Mouse (Mus musculus) MEL (cell line): ENCODE results near the gene Gm17657. TPM values are rescaled to one million over a fixed set of nuclear protein-coding genes. Genes with fewer than 3 reads are reported as not detected.

Experiments
- DNase-seq: peaks from one replicate; pipeline ENCODE4 v3.0.0; 2011; ENCODE audit warnings: low read depth, low spot score
- H3K27ac ChIP-seq: 2 replicates; pipeline ENCODE4 v1.5.1; 2012; ENCODE audit warnings: low read depth, mild to moderate bottlenecking, control low read depth, low read length, moderate library complexity; ENCODE audit not compliant: control insufficient read depth
- H3K27me3 ChIP-seq, 2 experiments: fragments of 150-350 bp in 1 of 2; sonication (generic) in 1 of 2; 2 replicates each; pipeline ENCODE4 v1.6.1; 2012; ENCODE audit warnings: low read length in 2 of 2, mild to moderate bottlenecking in 2 of 2, improper control_type of control experiment in 1 of 2, moderate library complexity in 1 of 2; ENCODE audit not compliant: insufficient read depth in 2 of 2, control insufficient read depth in 1 of 2
- H3K36me3 ChIP-seq, 2 experiments: 2 replicates each; pipeline ENCODE4 v1.6.1; 2012 to 2014; ENCODE audit warnings: low read length in 2 of 2, improper control_type of control experiment in 1 of 2, inconsistent platforms in 1 of 2, mild to moderate bottlenecking in 1 of 2; ENCODE audit not compliant: insufficient read depth in 2 of 2, control insufficient read depth in 1 of 2
- H3K4me1 ChIP-seq, 2 experiments: fragments of 150-350 bp in 1 of 2; sonication (generic) in 1 of 2; 2 replicates each; pipeline ENCODE4 v1.6.1; 2012; ENCODE audit warnings: low read length in 2 of 2, improper control_type of control experiment in 1 of 2, mild to moderate bottlenecking in 1 of 2; ENCODE audit not compliant: insufficient read depth in 2 of 2, control insufficient read depth in 1 of 2
- H3K4me3 ChIP-seq, 2 experiments: fragments of 150-350 bp in 1 of 2; sonication (generic) in 1 of 2; 2 replicates each; pipeline ENCODE4 v1.5.1; 2012; ENCODE audit warnings: low read depth in 2 of 2, low read length in 2 of 2, mild to moderate bottlenecking in 2 of 2, moderate library complexity in 2 of 2, control low read depth in 1 of 2, improper control_type of control experiment in 1 of 2; ENCODE audit not compliant: control insufficient read depth in 1 of 2, insufficient read depth in 1 of 2
- H3K79me2 ChIP-seq: 2 replicates; pipeline ENCODE4 v1.6.1; 2012; ENCODE audit warnings: mild to moderate bottlenecking, low read length, moderate library complexity; ENCODE audit not compliant: control insufficient read depth, poor library complexity, insufficient read depth
- H3K9ac ChIP-seq: 2 replicates; pipeline ENCODE4 v1.6.1; 2012; ENCODE audit warnings: low read depth, mild to moderate bottlenecking, control low read depth, low read length, moderate library complexity; ENCODE audit not compliant: control insufficient read depth, poor library complexity, severe bottlenecking
- H3K9me3 ChIP-seq: fragments of 150-350 bp; sonication (generic); replicated peaks from 2 replicates; pipeline ENCODE4 v1.6.1; 2012; ENCODE audit warnings: mild to moderate bottlenecking, low read length, improper control_type of control experiment, moderate library complexity; ENCODE audit not compliant: insufficient read depth
- CHD1 ChIP-seq: IDR thresholded peaks from 2 replicates; pipeline ENCODE4 v1.6.1; 2012; ENCODE audit warnings: low read depth, mild to moderate bottlenecking, inconsistent platforms, low read length, improper control_type of control experiment
- CHD2 ChIP-seq: IDR thresholded peaks from 2 replicates; pipeline ENCODE4 v1.6.1; 2011; ENCODE audit warnings: low read length, improper control_type of control experiment
- CTCF ChIP-seq, 3 experiments: IDR thresholded peaks in 2 of 3; conservative IDR thresholded peaks in 1 of 3; 2 replicates each; pipeline ENCODE4 v1.5.1; 2011 to 2012; ENCODE audit warnings: low read length in 3 of 3, low read depth in 2 of 3, mild to moderate bottlenecking in 2 of 3, improper control_type of control experiment in 1 of 3, inconsistent platforms in 1 of 3, mixed read lengths in 1 of 3, moderate library complexity in 1 of 3; ENCODE audit not compliant: control insufficient read depth in 1 of 3, insufficient read depth in 1 of 3, poor library complexity in 1 of 3, severe bottlenecking in 1 of 3
- E2F4 ChIP-seq: IDR thresholded peaks from 2 replicates; pipeline ENCODE4 v1.6.1; 2011; ENCODE audit warnings: low read depth, low read length, improper control_type of control experiment, borderline replicate concordance
- EP300 ChIP-seq, 2 experiments: IDR thresholded peaks; 2 replicates each; pipeline ENCODE4 v1.6.1; 2011; ENCODE audit warnings: improper control_type of control experiment in 2 of 2, low read length in 2 of 2, low read depth in 1 of 2, mild to moderate bottlenecking in 1 of 2
- ETS1 ChIP-seq: IDR thresholded peaks from 2 replicates; pipeline ENCODE4 v1.6.1; 2012; ENCODE audit warnings: low read depth, mild to moderate bottlenecking, inconsistent platforms, low read length, improper control_type of control experiment, moderate library complexity
- GABPA ChIP-seq: IDR thresholded peaks from 2 replicates; pipeline ENCODE4 v1.6.1; 2012; ENCODE audit warnings: low read depth, mild to moderate bottlenecking, inconsistent platforms, low read length, improper control_type of control experiment, moderate library complexity
- HCFC1 ChIP-seq: IDR thresholded peaks from 2 replicates; pipeline ENCODE4 v1.6.1; 2012; ENCODE audit warnings: low read depth, mild to moderate bottlenecking, inconsistent platforms, low read length, improper control_type of control experiment, moderate library complexity
- JUND ChIP-seq: IDR thresholded peaks from 2 replicates; pipeline ENCODE4 v1.6.1; 2011; ENCODE audit warnings: low read depth, mild to moderate bottlenecking, improper control_type of control experiment, low read length
- KAT2A ChIP-seq: conservative IDR thresholded peaks from 2 replicates; pipeline ENCODE4 v1.6.1; 2012; ENCODE audit warnings: low read depth, low read length, improper control_type of control experiment, inconsistent platforms
- MAX ChIP-seq: IDR thresholded peaks from 2 replicates; pipeline ENCODE4 v1.6.1; 2011; ENCODE audit warnings: low read length, improper control_type of control experiment
- MAZ ChIP-seq: IDR thresholded peaks from 2 replicates; pipeline ENCODE4 v1.6.1; 2012; ENCODE audit warnings: low read depth, mild to moderate bottlenecking, inconsistent platforms, low read length, improper control_type of control experiment
- MXI1 ChIP-seq: IDR thresholded peaks from 2 replicates; pipeline ENCODE4 v1.6.1; 2011; ENCODE audit warnings: mild to moderate bottlenecking, low read depth, low read length, improper control_type of control experiment
- MYB ChIP-seq: IDR thresholded peaks from 2 replicates; pipeline ENCODE4 v1.6.1; 2011; ENCODE audit warnings: mild to moderate bottlenecking, low read depth, low read length, improper control_type of control experiment
- NRF1 ChIP-seq: IDR thresholded peaks from 2 replicates; pipeline ENCODE4 v1.6.1; 2014; ENCODE audit warnings: low read depth, mild to moderate bottlenecking, inconsistent platforms, low read length, improper control_type of control experiment, moderate library complexity; ENCODE audit not compliant: poor library complexity, insufficient read depth, severe bottlenecking
- POLR2A ChIP-seq, 2 experiments: IDR thresholded peaks; 2 replicates each; pipeline ENCODE4 v1.6.1; 2011 to 2012; ENCODE audit warnings: low read length in 2 of 2, mild to moderate bottlenecking in 2 of 2, control low read depth in 1 of 2, improper control_type of control experiment in 1 of 2, low read depth in 1 of 2, moderate library complexity in 1 of 2; ENCODE audit not compliant: control insufficient read depth in 1 of 2, insufficient read depth in 1 of 2, poor library complexity in 1 of 2
- POLR2AphosphoS2 ChIP-seq: IDR thresholded peaks from 2 replicates; pipeline ENCODE4 v1.6.1; 2011; ENCODE audit warnings: low read length, improper control_type of control experiment
- POLR2AphosphoS5 ChIP-seq: IDR thresholded peaks from 2 replicates; pipeline ENCODE4 v1.6.1; 2012; ENCODE audit warnings: low read depth, borderline replicate concordance, mild to moderate bottlenecking, inconsistent platforms, low read length, moderate library complexity, mixed read lengths
- RAD21 ChIP-seq: IDR thresholded peaks from 2 replicates; pipeline ENCODE4 v1.6.1; 2011; ENCODE audit warnings: mild to moderate bottlenecking, low read depth, low read length, improper control_type of control experiment
- RCOR1 ChIP-seq: IDR thresholded peaks from 2 replicates; pipeline ENCODE4 v1.6.1; 2012; ENCODE audit warnings: low read depth, mild to moderate bottlenecking, inconsistent platforms, low read length, improper control_type of control experiment
- SMC3 ChIP-seq: IDR thresholded peaks from 2 replicates; pipeline ENCODE4 v1.6.1; 2011; ENCODE audit warnings: low read depth, low read length, improper control_type of control experiment
- TBP ChIP-seq: IDR thresholded peaks from 2 replicates; pipeline ENCODE4 v1.8.0; 2011; ENCODE audit warnings: low read depth, low read length, improper control_type of control experiment
- UBTF ChIP-seq: IDR thresholded peaks from 2 replicates; pipeline ENCODE4 v1.6.1; 2012; ENCODE audit warnings: low read depth, mild to moderate bottlenecking, inconsistent platforms, low read length, improper control_type of control experiment, moderate library complexity, borderline replicate concordance; ENCODE audit not compliant: insufficient read depth
- USF1 ChIP-seq: IDR thresholded peaks from 2 replicates; pipeline ENCODE4 v1.6.1; 2014; ENCODE audit warnings: low read depth, mild to moderate bottlenecking, inconsistent platforms, low read length, improper control_type of control experiment, moderate library complexity
- USF2 ChIP-seq, 2 experiments: IDR thresholded peaks; 2 replicates each; pipeline ENCODE4 v1.6.1; 2011 to 2012; ENCODE audit warnings: improper control_type of control experiment in 2 of 2, low read length in 2 of 2, borderline replicate concordance in 1 of 2, inconsistent platforms in 1 of 2, low read depth in 1 of 2, mild to moderate bottlenecking in 1 of 2; ENCODE audit not compliant: insufficient read depth in 1 of 2
- ZC3H11A ChIP-seq: IDR thresholded peaks from 2 replicates; pipeline ENCODE4 v1.6.1; 2012; ENCODE audit warnings: low read depth, mild to moderate bottlenecking, inconsistent platforms, low read length, improper control_type of control experiment
- ZKSCAN1 ChIP-seq: IDR thresholded peaks from 2 replicates; pipeline ENCODE4 v1.6.1; 2012; ENCODE audit warnings: low read depth, mild to moderate bottlenecking, inconsistent platforms, low read length, improper control_type of control experiment, moderate library complexity
- ZMIZ1 ChIP-seq: IDR thresholded peaks from 2 replicates; pipeline ENCODE4 v1.6.1; 2012; ENCODE audit warnings: low read depth, mild to moderate bottlenecking, inconsistent platforms, low read length, improper control_type of control experiment, moderate library complexity
- polyA plus RNA-seq, 2 experiments: library from polyadenylated mRNA; stranded (reverse) in 1 of 2; unstranded in 1 of 2; fragments of >175 nt in 1 of 2; fragments of >200 nt in 1 of 2; gene quantifications; 2 replicates each; pipeline versions ENCODE4 v1.2.1 to v1.2.4; 2012; ENCODE audit warnings: low replicate concordance in 2 of 2, low read depth in 1 of 2; ENCODE audit not compliant: insufficient read length in 2 of 2, insufficient read depth in 1 of 2, missing spikeins in 1 of 2
- total RNA-seq: library from RNA; depleted of rRNA; stranded (reverse); fragments of 300-350 nt; gene quantifications from 2 replicates; pipeline ENCODE4 v1.2.3, GENCODE M21; 2012

Gene Gm17657
- total and polyA plus RNA-seq, 3 experiments: 0.31 to 2.7 TPM; not detected in 1

DNA sequence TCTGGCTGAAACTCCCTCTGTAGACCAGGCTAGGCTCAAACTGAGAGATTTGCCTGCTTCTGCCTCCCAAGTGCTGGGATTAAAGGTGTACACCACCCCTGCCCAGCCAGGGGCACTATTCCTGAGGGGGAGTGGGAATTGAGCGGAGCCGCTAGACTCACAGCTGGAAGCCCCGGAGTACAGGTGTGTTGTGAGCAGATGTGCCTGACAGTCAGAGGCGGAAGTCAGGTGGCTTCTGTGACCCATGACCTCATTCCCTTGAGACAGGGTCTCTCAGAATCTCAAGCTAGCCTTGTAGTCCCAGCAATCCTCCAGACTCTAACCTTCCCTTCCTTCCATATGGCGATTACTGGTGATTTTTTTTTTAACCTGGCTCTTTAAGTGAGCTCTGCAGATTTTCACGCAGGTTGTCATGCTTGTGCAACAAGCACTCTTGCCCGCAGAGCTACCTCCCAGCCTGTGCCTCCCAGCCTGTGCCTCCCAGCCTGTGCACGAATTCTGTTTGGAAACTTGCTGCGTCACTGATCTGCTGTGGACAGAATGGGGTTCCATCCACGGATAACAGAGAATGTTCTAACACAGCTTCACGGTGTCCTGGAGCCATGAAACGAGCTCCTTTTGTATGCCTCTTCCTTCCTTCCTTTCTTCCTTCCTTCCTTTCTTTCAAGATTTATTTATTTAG is 40.4 kb downstream of the Gm17657 start:
- no peak overlapping the region for H3K27ac ChIP-seq
- TF ChIP-seq CHD1 (no peak), USF2 (IDR thresholded peaks at IDR 0.05; ENCODE audit: borderline replicate concordance in 1 of 2, insufficient read depth in 1 of 2, low read depth in 1 of 2, low read length in 2 of 2) (no peak), EP300 (IDR thresholded peaks at IDR 0.05; ENCODE audit: low read depth in 1 of 2, low read length in 2 of 2) (no peak), RCOR1 (no peak), ZC3H11A (no peak), MXI1 (no peak), MYB (no peak), KAT2A (no peak), CHD2 (no peak), GABPA (no peak), POLR2A (IDR thresholded peaks at IDR 0.05; ENCODE audit: control insufficient read depth in 1 of 2, insufficient read depth in 1 of 2, low read depth in 1 of 2, low read length in 2 of 2, poor library complexity in 1 of 2) (no peak), JUND (no peak), E2F4 (no peak), TBP (no peak), UBTF (no peak), ZKSCAN1 (no peak), ETS1 (no peak), POLR2AphosphoS2 (no peak), USF1 (no peak)
- H3K36me3 ChIP-seq: no peaks in the 10 kb centered on the region
- H3K27me3 ChIP-seq: no peaks in the 10 kb centered on the region
- H3K9ac ChIP-seq: no peak overlapping the region
- no peak overlapping the region for H3K4me3 ChIP-seq
- no peaks in the 10 kb centered on the region for H3K9me3 ChIP-seq
- H3K4me1 ChIP-seq: peaks cover 0 to 5% of the 10 kb centered on the region in 2 experiments; a peak in 1 of 4 replicates
- no peaks in the 10 kb centered on the region for H3K79me2 ChIP-seq
- DNase-seq: no peak

DNA sequence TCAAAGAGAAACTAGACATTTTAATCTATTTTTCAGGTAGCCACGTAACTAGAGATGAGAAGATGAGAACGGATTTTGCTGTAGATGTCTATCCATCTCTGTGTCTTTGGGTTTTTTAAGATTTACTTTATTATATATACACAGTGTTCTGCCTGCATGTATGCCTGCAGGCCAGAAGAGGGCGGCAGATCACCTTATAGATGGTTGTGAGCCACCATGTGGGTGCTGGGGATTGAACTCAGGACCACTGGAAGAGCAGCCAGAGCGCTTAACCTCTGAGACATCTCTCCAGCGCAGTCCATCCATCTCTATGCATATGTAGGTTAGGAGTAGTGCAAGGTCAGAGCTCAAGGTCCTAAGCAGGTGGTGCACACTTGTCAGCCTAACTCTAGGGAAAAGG is 45.7 kb downstream of the Gm17657 start:
- TF ChIP-seq NRF1: no peak
- TF ChIP-seq CHD2: no peak
- no peak for TF ChIP-seq MYB
- 0 out of 2 replicates have a peak, but pooled peaks have one; percentile 3 for TF ChIP-seq HCFC1
- no peak for TF ChIP-seq MXI1
- peak; percentile 40; the same call in 1 of the 2 replicates for TF ChIP-seq SMC3
- TF ChIP-seq RCOR1: no peak
- peak; percentile 21; the same call in 1 of the 2 replicates for TF ChIP-seq RAD21
- TF ChIP-seq MAX: no peak
- TF ChIP-seq UBTF: no peak
- no peak for TF ChIP-seq POLR2AphosphoS5
- peak; percentile 42 to 58 (median 52) for TF ChIP-seq CTCF (IDR thresholded peaks at IDR 0.05 in 2 of 3, conservative IDR thresholded peaks at IDR 0.05 in 1 of 3; ENCODE audit: control insufficient read depth in 1 of 3, insufficient read depth in 1 of 3, low read depth in 2 of 3, low read length in 3 of 3, poor library complexity in 1 of 3, severe bottlenecking in 1 of 3)
- TF ChIP-seq CHD1: no peak
- TF ChIP-seq KAT2A: no peak
- TF ChIP-seq ZMIZ1: no peak
- no peak for TF ChIP-seq MAZ
- TF ChIP-seq ZC3H11A: 0 out of 2 replicates have a peak, but pooled peaks have one; percentile 2
- H3K9ac ChIP-seq: peak overlapping the region; percentile 90
- peak; percentile 79 for DNase-seq
- H3K9me3 ChIP-seq: no peaks in the 10 kb centered on the region
- H3K36me3 ChIP-seq: peaks cover 0 to 33% of the 10 kb centered on the region in 2 experiments; a peak in 2 of 4 replicates
- H3K27ac ChIP-seq: peak overlapping the region; percentile 100
- no peaks in the 10 kb centered on the region for H3K27me3 ChIP-seq
- H3K79me2 ChIP-seq: no peaks in the 10 kb centered on the region; the same call in 1 of the 2 replicates
- H3K4me1 ChIP-seq: peaks cover 3 to 37% of the 10 kb centered on the region in 2 experiments; a peak in 3 of 4 replicates
- H3K4me3 ChIP-seq: peak overlapping the region in 1 of 2 experiments; percentile 53; a peak in 2 of 4 replicates
